Mouse (Mus musculus) fat pad, adult 2 months (tissue): ENCODE results near the gene Ccdc80.

Experiments
- DNase-seq: peaks from one replicate; pipeline ENCODE4 v3.0.0-alpha.2; 2011; ENCODE audit warnings: low read depth, low spot score; ENCODE audit errors: extremely low read depth

The Ccdc80 gene

GRCm38 (mm10) chr16:45093137-45093731 is at the start of gene Ccdc80:
Ccdc80 (plus strand) TSS chr16:45093402.
- no peak for DNase-seq

GRCm38 (mm10) chr16:45044844-45045243 is 48.4 kb upstream of the Ccdc80 start:
- DNase-seq: no peak

- no peak for DNase-seq
Measured at GRCm38 (mm10) chr16:45057222-45057621, 36.0 kb upstream of the Ccdc80 start.

GRCm38 (mm10) chr16:45057922-45058321 is 35.3 kb upstream of the Ccdc80 start:
- DNase-seq: no peak

- no peak for DNase-seq
Measured at GRCm38 (mm10) chr16:45061140-45061539, 32.1 kb upstream of the Ccdc80 start.

- no peak for DNase-seq
Measured at GRCm38 (mm10) chr16:45070383-45071083, 22.7 kb upstream of the Ccdc80 start.

- DNase-seq: no peak
Measured at GRCm38 (mm10) chr16:45071424-45071823, 21.8 kb upstream of the Ccdc80 start.

- DNase-seq: no peak
Measured at GRCm38 (mm10) chr16:45077517-45078080, 15.6 kb upstream of the Ccdc80 start.

- DNase-seq: no peak
Measured at GRCm38 (mm10) chr16:45079322-45079721, 13.9 kb upstream of the Ccdc80 start.

- no peak for DNase-seq
Measured at GRCm38 (mm10) chr16:45088842-45089241, 4.4 kb upstream of the Ccdc80 start.

GRCm38 (mm10) chr16:45090005-45090404 is 3.2 kb upstream of the Ccdc80 start:
- DNase-seq: no peak

- no peak for DNase-seq
Measured at GRCm38 (mm10) chr16:45094136-45094756, 1.0 kb downstream of the Ccdc80 start.

- DNase-seq: no peak
Measured at GRCm38 (mm10) chr16:45095030-45095429, 1.8 kb downstream of the Ccdc80 start.

GRCm38 (mm10) chr16:45095561-45096482 is 2.6 kb downstream of the Ccdc80 start:
- no peak for DNase-seq

- no peak for DNase-seq
Measured at GRCm38 (mm10) chr16:45097467-45097866, 4.3 kb downstream of the Ccdc80 start.

GRCm38 (mm10) chr16:45098186-45098885 is 5.1 kb downstream of the Ccdc80 start:
- no peak for DNase-seq

- no peak for DNase-seq
Measured at GRCm38 (mm10) chr16:45098886-45099210, 5.6 kb downstream of the Ccdc80 start.

- no peak for DNase-seq
Measured at GRCm38 (mm10) chr16:45100892-45101291, 7.7 kb downstream of the Ccdc80 start.

- no peak for DNase-seq
Measured at GRCm38 (mm10) chr16:45104993-45105392, 11.8 kb downstream of the Ccdc80 start.

- no peak for DNase-seq
Measured at GRCm38 (mm10) chr16:45108203-45108878, 15.1 kb downstream of the Ccdc80 start.
